Mouse (Mus musculus): ENCODE measurements around the gene Nfatc3.

The Nfatc3 gene

GRCm38 (mm10) chr8:106145331-106145730 is 86.7 kb downstream of the Nfatc3 start:
- no peak for DNase-seq (ENCODE audit: low read depth in 1 of 2, low spot score in 2 of 2)

- no peak for DNase-seq (ENCODE audit: low read depth in 1 of 2, low spot score in 2 of 2)
These were observed 87.4 kb downstream of the Nfatc3 start for GRCm38 (mm10) chr8:106146014-106146413.

- DNase-seq (ENCODE audit: low read depth in 1 of 2, low spot score in 2 of 2): no peak
These were observed 89.4 kb downstream of the Nfatc3 start for GRCm38 (mm10) chr8:106147868-106148565.

- DNase-seq (ENCODE audit: low read depth in 1 of 2, low spot score in 2 of 2): no peak
These were observed 90.4 kb downstream of the Nfatc3 start for GRCm38 (mm10) chr8:106149025-106149424.

- peak; percentile 76 to 85 for DNase-seq (ENCODE audit: low read depth in 1 of 2, low spot score in 2 of 2)
These were observed 91.4 kb downstream of the Nfatc3 start, which contains the start of gene Pla2g15 for GRCm38 (mm10) chr8:106149801-106150652. Gene Pla2g15, plus strand, starts transcription at chr8:106150399.

GRCm38 (mm10) chr8:106150653-106151000 is 92.0 kb downstream of the Nfatc3 start:
- DNase-seq (ENCODE audit: low read depth in 1 of 2, low spot score in 2 of 2): no peak

- DNase-seq (ENCODE audit: low read depth in 1 of 2, low spot score in 2 of 2): no peak
These were observed 92.4 kb downstream of the Nfatc3 start for GRCm38 (mm10) chr8:106151041-106151440.

- no peak for DNase-seq (ENCODE audit: low read depth in 1 of 2, low spot score in 2 of 2)
These were observed 94.2 kb downstream of the Nfatc3 start for GRCm38 (mm10) chr8:106152876-106153275.

GRCm38 (mm10) chr8:106157419-106157818 is 98.8 kb downstream of the Nfatc3 start:
- no peak for DNase-seq (ENCODE audit: low read depth in 1 of 2, low spot score in 2 of 2)

- DNase-seq (ENCODE audit: low read depth in 1 of 2, low spot score in 2 of 2): no peak
These were observed 99.7 kb downstream of the Nfatc3 start for GRCm38 (mm10) chr8:106158381-106158780.

GRCm38 (mm10) chr8:106159876-106160275 is 101.2 kb downstream of the Nfatc3 start:
- no peak for DNase-seq (ENCODE audit: low read depth in 1 of 2, low spot score in 2 of 2)

GRCm38 (mm10) chr8:106163251-106163650 is 104.6 kb downstream of the Nfatc3 start:
- DNase-seq (ENCODE audit: low read depth in 1 of 2, low spot score in 2 of 2): no peak

GRCm38 (mm10) chr8:106165460-106165859 is 106.8 kb downstream of the Nfatc3 start:
- peak in 1 of 2 experiments; percentile 55 for DNase-seq (ENCODE audit: low read depth in 1 of 2, low spot score in 2 of 2)

- DNase-seq (ENCODE audit: low read depth in 1 of 2, low spot score in 2 of 2): peak in 1 of 2 experiments; percentile 73
These were observed 109.8 kb downstream of the Nfatc3 start, which contains the start of gene Slc7a6 for GRCm38 (mm10) chr8:106168356-106169016. Gene Slc7a6, plus strand, starts transcription at chr8:106168857.

- no peak for DNase-seq (ENCODE audit: low read depth in 1 of 2, low spot score in 2 of 2)
These were observed 110.6 kb downstream of the Nfatc3 start for GRCm38 (mm10) chr8:106169017-106169933.

GRCm38 (mm10) chr8:106169934-106170480 is 111.4 kb downstream of the Nfatc3 start:
- DNase-seq (ENCODE audit: low read depth in 1 of 2, low spot score in 2 of 2): no peak

GRCm38 (mm10) chr8:106173566-106173965 is 114.9 kb downstream of the Nfatc3 start:
- DNase-seq (ENCODE audit: low read depth in 1 of 2, low spot score in 2 of 2): no peak

- no peak for DNase-seq (ENCODE audit: low read depth in 1 of 2, low spot score in 2 of 2)
These were observed 118.3 kb downstream of the Nfatc3 start for GRCm38 (mm10) chr8:106176891-106177290.

GRCm38 (mm10) chr8:106177594-106177993 is 119.0 kb downstream of the Nfatc3 start:
- DNase-seq (ENCODE audit: low read depth in 1 of 2, low spot score in 2 of 2): no peak

- DNase-seq (ENCODE audit: low read depth in 1 of 2, low spot score in 2 of 2): no peak
These were observed 119.8 kb downstream of the Nfatc3 start for GRCm38 (mm10) chr8:106178428-106178827.
